Mouse (Mus musculus) heart, postnatal 4 days (tissue): ENCODE data around the gene Kiss1. TPM values are rescaled to one million over a fixed set of nuclear protein-coding genes. Genes with fewer than 3 reads are reported as not detected.

ENCODE experiments used
- DNase-seq: peaks from one replicate; pipeline ENCODE4 v3.0.0; 2021
- total RNA-seq, 2 experiments: library from RNA; stranded (reverse); gene quantifications; 2 replicates each; pipeline ENCODE4 v1.2.3; 2021

Gene Kiss1
- total RNA-seq, 2 experiments from 2014 or later: not detected

- peak; percentile 84 for DNase-seq
Observed at GRCm38 (mm10) chr1:133363276-133364021, 41.8 kb downstream of the Kiss1 start, which contains the start of gene Etnk2. Gene Etnk2 (plus strand): TSS chr1:133363572.

GRCm38 (mm10) chr1:133364022-133364630 lies 42.5 kb downstream of the Kiss1 start:
- no peak for DNase-seq

GRCm38 (mm10) chr1:133364890-133365289 lies 43.2 kb downstream of the Kiss1 start:
- no peak for DNase-seq

GRCm38 (mm10) chr1:133366951-133367605 lies 45.4 kb downstream of the Kiss1 start:
- DNase-seq: no peak

GRCm38 (mm10) chr1:133367606-133368488 lies 46.2 kb downstream of the Kiss1 start:
- peak; percentile 43 for DNase-seq

- DNase-seq: no peak
Observed at GRCm38 (mm10) chr1:133368644-133369043, 47.0 kb downstream of the Kiss1 start.

GRCm38 (mm10) chr1:133370352-133370751 lies 48.7 kb downstream of the Kiss1 start:
- DNase-seq: no peak

- no peak for DNase-seq
Observed at GRCm38 (mm10) chr1:133371431-133371830, 49.8 kb downstream of the Kiss1 start.

- DNase-seq: no peak
Observed at GRCm38 (mm10) chr1:133372113-133372512, 50.4 kb downstream of the Kiss1 start.

- no peak for DNase-seq
Observed at GRCm38 (mm10) chr1:133375696-133376346, 54.1 kb downstream of the Kiss1 start.

GRCm38 (mm10) chr1:133377547-133377946 lies 55.9 kb downstream of the Kiss1 start:
- DNase-seq: no peak

Other genes starting within 250 kb of the Kiss1 start
- gene Ppp1r15b, start 190.7 kb upstream of the Kiss1 start, total RNA-seq: 10 to 100 TPM; 41.6 to 44.4 TPM
- gene Plekha6, start 157.7 kb upstream of the Kiss1 start, total RNA-seq: 10 to 100 TPM; 42.1 to 45.9 TPM
- gene Golt1a, start 12.1 kb upstream of the Kiss1 start, total RNA-seq: not detected
- gene Ren1, start 28.6 kb downstream of the Kiss1 start, total RNA-seq: under 1 TPM in 1 of 2 experiments, not detected in 1; 0.16 TPM
- gene Etnk2, start 41.7 kb downstream of the Kiss1 start, total RNA-seq: under 1 TPM; 0.83 to 0.93 TPM
- gene Sox13, start 102.5 kb downstream of the Kiss1 start, total RNA-seq: 10 to 100 TPM; 29.8 to 32.4 TPM